In the genomic region with DNA sequence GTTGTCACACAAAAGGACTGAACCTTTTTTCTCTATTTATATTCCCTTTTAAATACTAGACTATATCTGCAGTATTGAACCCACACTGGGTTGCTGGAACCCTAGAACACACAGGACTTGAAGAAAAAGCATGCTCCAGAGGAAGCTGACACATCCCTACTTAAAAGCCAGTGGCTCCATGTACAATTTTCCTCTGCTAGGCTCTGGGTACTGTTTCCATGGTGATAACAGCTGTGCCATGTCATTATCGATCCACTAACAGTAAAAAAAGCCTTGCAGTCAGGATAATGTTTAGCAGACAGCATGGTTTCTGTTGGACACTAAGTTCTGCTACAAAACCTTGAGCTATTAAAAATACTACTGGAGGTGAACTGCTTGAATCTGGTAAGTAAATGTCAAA, we compare ENCODE assay signal across 20 mouse cellular contexts.
"Had no signal": no experiment of that assay in that cellular context is flagged by ENCODE, and none has a peak within 500 bp of the region (broad histone marks: within the 10 kb centered on the region; RNA-seq: fewer than 3 reads in every experiment).

No protein-coding gene starts in this region.

- H3K4me1 ChIP-seq: limb, embryonic 10.5 days; limb, embryonic 13.5 days; liver, embryonic 13.5 days; megakaryocyte, embryonic 14.5 days; midbrain, embryonic 12.5 days; neural tube, embryonic 12.5 days; neural tube, embryonic 15.5 days had no signal

- H3K9me3 ChIP-seq: limb, embryonic 10.5 days; limb, embryonic 13.5 days; liver, embryonic 13.5 days; megakaryocyte, embryonic 14.5 days; midbrain, embryonic 12.5 days; neural tube, embryonic 12.5 days; neural tube, embryonic 15.5 days had no signal

- ATAC-seq: intestine, postnatal 0 days; lung, postnatal 0 days had no signal

- DNase-seq: kidney, adult 2 months; kidney, postnatal 25 days; layer of hippocampus, adult 9-11 months; liver; liver, embryonic 13.5 days; lung, embryonic 14.5 days; thymus, adult 18-20 months; thymus, postnatal 14 days; thymus, postnatal 4 days had no signal

- H3K27ac ChIP-seq: kidney, postnatal 0 days; layer of hippocampus, adult 2 months; limb, embryonic 10.5 days; limb, embryonic 13.5 days; liver, embryonic 13.5 days; macrophage; midbrain, embryonic 12.5 days; neural tube, embryonic 12.5 days; neural tube, embryonic 15.5 days had no signal

- H3K9ac ChIP-seq: limb, embryonic 13.5 days; liver, embryonic 13.5 days; lung, embryonic 14.5 days; midbrain, embryonic 12.5 days; neural tube, embryonic 12.5 days; neural tube, embryonic 15.5 days had no signal

- H3K4me2 ChIP-seq: limb, embryonic 13.5 days; liver, embryonic 13.5 days; lung, embryonic 14.5 days; midbrain, embryonic 12.5 days; neural tube, embryonic 12.5 days; neural tube, embryonic 15.5 days had no signal

- H3K36me3 ChIP-seq: limb, embryonic 10.5 days; limb, embryonic 13.5 days; liver, embryonic 13.5 days; midbrain, embryonic 12.5 days; neural tube, embryonic 12.5 days; neural tube, embryonic 15.5 days had no signal

- H3K4me3 ChIP-seq: layer of hippocampus, adult 2 months; limb, embryonic 10.5 days; limb, embryonic 13.5 days; liver, embryonic 13.5 days; megakaryocyte, embryonic 14.5 days; midbrain, embryonic 12.5 days; neural tube, embryonic 12.5 days; neural tube, embryonic 15.5 days had no signal

- H3K27me3 ChIP-seq: limb, embryonic 13.5 days; liver, embryonic 13.5 days; midbrain, embryonic 12.5 days; neural tube, embryonic 12.5 days; neural tube, embryonic 15.5 days had no signal
